Mouse (Mus musculus): ENCODE data around the gene Tbata. TPM values are rescaled to one million over a fixed set of nuclear protein-coding genes. Genes with fewer than 3 reads are reported as not detected.

Tbata gene
- polyA plus RNA-seq, 1 experiment, result not detected

DNA sequence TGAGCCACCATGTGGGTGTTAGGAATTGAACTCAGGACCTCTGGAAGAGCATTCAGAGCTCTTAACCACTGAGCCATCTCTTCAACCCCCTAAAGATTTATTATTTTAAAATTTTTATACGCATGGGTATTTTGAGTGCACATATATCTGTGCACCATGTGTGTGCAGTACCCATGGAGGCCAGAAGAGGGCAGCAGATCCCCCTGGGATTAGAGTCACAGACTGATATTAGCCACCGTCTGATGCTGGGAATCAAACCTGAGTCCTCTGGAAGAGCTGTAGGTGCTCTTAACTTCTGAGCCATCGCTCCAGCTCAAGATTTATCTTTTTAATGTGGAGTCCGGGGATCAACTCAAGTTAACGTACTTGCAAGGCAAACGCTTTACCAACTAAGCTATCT is 43.9 kb downstream of the Tbata start:
- H3K27me3 ChIP-seq (ENCODE audit: control insufficient read depth, insufficient read depth, low read length), result no peaks in the 10 kb centered on the region
- 90% methylated on average over 6 of the region's 6 CpGs for WGBS

DNA sequence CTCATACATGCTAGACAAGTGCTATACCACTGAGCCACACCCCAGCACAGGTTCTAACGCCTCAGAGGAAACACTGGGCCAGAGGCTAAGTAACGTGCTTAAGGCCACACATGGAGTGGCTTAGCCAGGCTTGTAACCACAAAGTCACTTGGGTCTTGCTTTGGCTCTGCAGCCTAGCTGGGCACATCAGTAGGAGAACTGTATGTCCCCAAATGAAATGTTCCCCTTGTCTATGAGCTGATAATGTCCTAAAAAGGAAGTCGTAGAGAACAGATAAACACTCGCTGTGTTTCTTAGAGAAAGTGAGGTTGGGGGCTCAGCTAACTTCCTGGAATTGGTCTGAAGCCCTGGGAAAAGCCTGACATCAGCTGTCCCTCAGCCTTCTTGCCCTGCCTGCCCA is 44.4 kb downstream of the Tbata start:
- Histone ChIP-seq H3K27me3 (ENCODE audit: control insufficient read depth, insufficient read depth, low read length) (no peaks in the 10 kb centered on the region), H3K36me3 (ENCODE audit: control insufficient read depth, insufficient read depth, low read length) (no peaks in the 10 kb centered on the region), H3K4me1 (ENCODE audit: control insufficient read depth, insufficient read depth, insufficient read length) (no peaks in the 10 kb centered on the region), H3K27ac (ENCODE audit: insufficient read depth, low read length) (no peak overlapping the region), H3K4me3 (ENCODE audit: extremely low read depth, insufficient read depth, insufficient read length) (no peak overlapping the region)
- TF ChIP-seq CTCF (IDR thresholded peaks at IDR 0.05; ENCODE audit: extremely low read depth, insufficient read depth, insufficient read length, insufficient replicate concordance) (no peak), POLR2A (IDR thresholded peaks at IDR 0.05; ENCODE audit: low read depth, low read length) (no peak)
- no peak for DNase-seq (ENCODE audit: low read depth in 1 of 2, low spot score in 2 of 2)
- WGBS, result 25% methylated on average over 4 of the region's 4 CpGs

More for the DNA sequence above, 43.9 kb downstream of the Tbata start:
- Histone ChIP-seq H3K36me3 (ENCODE audit: control insufficient read depth, insufficient read depth, low read length) (no peaks in the 10 kb centered on the region), H3K4me1 (ENCODE audit: control insufficient read depth, insufficient read depth, insufficient read length) (no peaks in the 10 kb centered on the region), H3K27ac (ENCODE audit: insufficient read depth, low read length) (no peak overlapping the region), H3K4me3 (ENCODE audit: extremely low read depth, insufficient read depth, insufficient read length) (no peak overlapping the region)
- no peak for DNase-seq (ENCODE audit: low read depth in 1 of 2, low spot score in 2 of 2)
- TF ChIP-seq POLR2A (IDR thresholded peaks at IDR 0.05; ENCODE audit: low read depth, low read length) (no peak), CTCF (IDR thresholded peaks at IDR 0.05; ENCODE audit: extremely low read depth, insufficient read depth, insufficient read length, insufficient replicate concordance) (no peak)

GRCm38 (mm10) chr10:61219318-61219717 is 47.6 kb downstream of the Tbata start:
- WGBS, result over 99% methylated on average over 4 of the region's 4 CpGs
- Histone ChIP-seq H3K27ac (ENCODE audit: insufficient read depth, low read length) (no peak overlapping the region), H3K27me3 (ENCODE audit: control insufficient read depth, insufficient read depth, low read length) (no peaks in the 10 kb centered on the region), H3K36me3 (ENCODE audit: control insufficient read depth, insufficient read depth, low read length) (no peaks in the 10 kb centered on the region), H3K4me3 (ENCODE audit: extremely low read depth, insufficient read depth, insufficient read length) (no peak overlapping the region), H3K4me1 (ENCODE audit: control insufficient read depth, insufficient read depth, insufficient read length) (no peaks in the 10 kb centered on the region)
- DNase-seq (ENCODE audit: low read depth in 1 of 2, low spot score in 2 of 2), result no peak
- TF ChIP-seq CTCF (IDR thresholded peaks at IDR 0.05; ENCODE audit: extremely low read depth, insufficient read depth, insufficient read length, insufficient replicate concordance), result no peak
- TF ChIP-seq POLR2A (IDR thresholded peaks at IDR 0.05; ENCODE audit: low read depth, low read length), result no peak

- H3K4me1 ChIP-seq (ENCODE audit: control insufficient read depth, insufficient read depth, insufficient read length), result no peaks in the 10 kb centered on the region
- DNase-seq (ENCODE audit: low read depth in 1 of 2, low spot score in 2 of 2), result no peak
- TF ChIP-seq POLR2A (IDR thresholded peaks at IDR 0.05; ENCODE audit: low read depth, low read length) (no peak), CTCF (IDR thresholded peaks at IDR 0.05; ENCODE audit: extremely low read depth, insufficient read depth, insufficient read length, insufficient replicate concordance) (no peak)
- H3K27ac ChIP-seq (ENCODE audit: insufficient read depth, low read length), result no peak overlapping the region
- no peaks in the 10 kb centered on the region for H3K27me3 ChIP-seq (ENCODE audit: control insufficient read depth, insufficient read depth, low read length)
- H3K36me3 ChIP-seq (ENCODE audit: control insufficient read depth, insufficient read depth, low read length), result no peaks in the 10 kb centered on the region
- no peak overlapping the region for H3K4me3 ChIP-seq (ENCODE audit: extremely low read depth, insufficient read depth, insufficient read length)
- 93% methylated on average over 5 of the region's 5 CpGs for WGBS
Observed at GRCm38 (mm10) chr10:61225694-61226093, 53.9 kb downstream of the Tbata start.

GRCm38 (mm10) chr10:61226784-61227396 is 55.1 kb downstream of the Tbata start:
- Histone ChIP-seq H3K4me1 (ENCODE audit: control insufficient read depth, insufficient read depth, insufficient read length) (no peaks in the 10 kb centered on the region), H3K27me3 (ENCODE audit: control insufficient read depth, insufficient read depth, low read length) (no peaks in the 10 kb centered on the region), H3K27ac (ENCODE audit: insufficient read depth, low read length) (no peak overlapping the region), H3K36me3 (ENCODE audit: control insufficient read depth, insufficient read depth, low read length) (no peaks in the 10 kb centered on the region), H3K4me3 (ENCODE audit: extremely low read depth, insufficient read depth, insufficient read length) (no peak overlapping the region)
- DNase-seq (ENCODE audit: low read depth in 1 of 2, low spot score in 2 of 2), result no peak
- 60% methylated on average over 4 of the region's 4 CpGs for WGBS
- TF ChIP-seq CTCF (IDR thresholded peaks at IDR 0.05; ENCODE audit: extremely low read depth, insufficient read depth, insufficient read length, insufficient replicate concordance) (no peak), POLR2A (IDR thresholded peaks at IDR 0.05; ENCODE audit: low read depth, low read length) (no peak)

GRCm38 (mm10) chr10:61231756-61232155 is 60.0 kb downstream of the Tbata start:
- TF ChIP-seq POLR2A (IDR thresholded peaks at IDR 0.05; ENCODE audit: low read depth, low read length) (no peak), CTCF (IDR thresholded peaks at IDR 0.05; ENCODE audit: extremely low read depth, insufficient read depth, insufficient read length, insufficient replicate concordance) (no peak)
- DNase-seq (ENCODE audit: low read depth in 1 of 2, low spot score in 2 of 2), result peak in 1 of 2 experiments; percentile 28
- Histone ChIP-seq H3K4me1 (ENCODE audit: control insufficient read depth, insufficient read depth, insufficient read length) (no peaks in the 10 kb centered on the region; the same call in 1 of the 2 replicates), H3K27me3 (ENCODE audit: control insufficient read depth, insufficient read depth, low read length) (no peaks in the 10 kb centered on the region), H3K27ac (ENCODE audit: insufficient read depth, low read length) (no peak overlapping the region), H3K4me3 (ENCODE audit: extremely low read depth, insufficient read depth, insufficient read length) (no peak overlapping the region), H3K36me3 (ENCODE audit: control insufficient read depth, insufficient read depth, low read length) (no peaks in the 10 kb centered on the region)
- WGBS, result 82% methylated on average over 3 of the region's 3 CpGs

DNA sequence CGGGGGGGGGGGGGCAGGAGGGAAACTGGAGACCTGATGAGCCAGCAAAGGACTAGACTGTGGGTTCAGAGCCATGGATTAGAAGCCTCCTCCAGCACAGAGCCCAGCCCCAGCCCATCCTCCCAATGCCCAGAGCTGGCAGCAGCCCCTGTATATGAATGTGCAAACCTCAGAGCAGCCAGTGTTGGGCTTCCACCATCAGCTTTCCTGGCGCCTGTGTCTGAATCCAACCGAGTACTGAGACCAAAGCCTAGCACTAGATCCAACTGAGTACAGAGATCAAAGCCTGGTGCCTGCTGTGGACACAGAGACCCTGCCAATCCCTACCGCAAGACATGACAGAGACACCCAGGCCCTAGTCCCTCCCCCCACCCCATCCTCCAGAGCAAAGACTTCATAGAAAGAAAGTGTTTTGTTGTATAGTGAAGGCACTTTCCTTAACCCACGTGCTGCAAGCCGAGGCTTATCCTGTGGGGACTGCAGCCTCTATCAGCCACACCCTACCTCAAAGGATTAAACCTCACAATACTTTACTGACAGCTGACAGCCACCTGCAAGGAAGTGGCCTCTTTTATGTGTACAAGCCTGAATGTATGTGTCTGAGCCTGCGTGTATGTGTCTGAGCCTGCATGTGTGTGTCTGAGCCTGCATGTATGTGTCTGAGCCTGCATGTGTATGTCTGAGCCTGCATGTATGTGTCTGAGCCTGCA is 61.3 kb downstream of the Tbata start:
- TF ChIP-seq CTCF (IDR thresholded peaks at IDR 0.05; ENCODE audit: extremely low read depth, insufficient read depth, insufficient read length, insufficient replicate concordance), result no peak
- no peak for TF ChIP-seq POLR2A (IDR thresholded peaks at IDR 0.05; ENCODE audit: low read depth, low read length)
- WGBS, result 47% methylated on average over 7 of the region's 7 CpGs
- DNase-seq (ENCODE audit: low read depth in 1 of 2, low spot score in 2 of 2), result peak in 1 of 2 experiments; percentile 59
- H3K27ac ChIP-seq (ENCODE audit: insufficient read depth, low read length), result peak overlapping the region; percentile 88
- no peaks in the 10 kb centered on the region for H3K27me3 ChIP-seq (ENCODE audit: control insufficient read depth, insufficient read depth, low read length)
- H3K4me1 ChIP-seq (ENCODE audit: control insufficient read depth, insufficient read depth, insufficient read length), result no peaks in the 10 kb centered on the region; the same call in 1 of the 2 replicates
- no peak overlapping the region for H3K4me3 ChIP-seq (ENCODE audit: extremely low read depth, insufficient read depth, insufficient read length)
- H3K36me3 ChIP-seq (ENCODE audit: control insufficient read depth, insufficient read depth, low read length), result no peaks in the 10 kb centered on the region
